Mouse (Mus musculus): Measurements from ENCODE around the gene Orai2. TPM values are rescaled to one million over a fixed set of nuclear protein-coding genes. Genes with fewer than 3 reads are reported as not detected.
A peak's percentile ranks its signal among the peaks of the same experiment; 100 is the strongest.

Orai2 gene
- total and polyA plus RNA-seq, 3 experiments: 33.6 to 35.7 TPM; not detected in 1

- TF ChIP-seq RCOR1 (IDR thresholded peaks at IDR 0.05; ENCODE audit: low read depth, low read length) (no peak), TAL1 (IDR thresholded peaks at IDR 0.05; ENCODE audit: low read length) (no peak), MYB (IDR thresholded peaks at IDR 0.05; ENCODE audit: low read depth, low read length) (no peak), BHLHE40 (IDR thresholded peaks at IDR 0.05; ENCODE audit: borderline replicate concordance, low read depth, low read length) (no peak)
- Histone ChIP-seq H3K79me2 (ENCODE audit: control insufficient read depth, insufficient read depth, low read length, poor library complexity) (no peaks in the 10 kb centered on the region), H3K27me3 (ENCODE audit: control insufficient read depth in 1 of 2, insufficient read depth in 2 of 2, low read length in 2 of 2) (no peaks in the 10 kb centered on the region)
Measured at GRCm38 (mm10) chr5:136210549-136210948, 40.0 kb upstream of the Orai2 start.

GRCm38 (mm10) chr5:136201832-136202231 is 31.3 kb upstream of the Orai2 start:
- Histone ChIP-seq H3K4me1 (ENCODE audit: control insufficient read depth in 1 of 2, insufficient read depth in 2 of 2, low read length in 2 of 2) (peaks cover 0 to 7% of the 10 kb centered on the region in 2 experiments; a peak in 3 of 4 replicates), H3K9ac (ENCODE audit: control insufficient read depth, low read depth, low read length, poor library complexity, severe bottlenecking) (no peak overlapping the region), H3K4me3 (ENCODE audit: control insufficient read depth in 1 of 2, insufficient read depth in 1 of 2, low read depth in 2 of 2, low read length in 2 of 2) (no peak overlapping the region), H3K27me3 (ENCODE audit: control insufficient read depth in 1 of 2, insufficient read depth in 2 of 2, low read length in 2 of 2) (no peaks in the 10 kb centered on the region), H3K9me3 (replicated peaks; ENCODE audit: insufficient read depth, low read length) (no peaks in the 10 kb centered on the region), H3K79me2 (ENCODE audit: control insufficient read depth, insufficient read depth, low read length, poor library complexity) (peaks cover 13% of the 10 kb centered on the region), H3K27ac (ENCODE audit: control insufficient read depth, low read depth, low read length) (no peak overlapping the region), H3K36me3 (ENCODE audit: control insufficient read depth in 1 of 2, insufficient read depth in 2 of 2, low read length in 2 of 2) (peaks cover 0 to 9% of the 10 kb centered on the region in 2 experiments; a peak in 2 of 4 replicates)
- TF ChIP-seq UBTF (IDR thresholded peaks at IDR 0.05; ENCODE audit: borderline replicate concordance, insufficient read depth, low read depth, low read length): no peak
- TF ChIP-seq MAZ (IDR thresholded peaks at IDR 0.05; ENCODE audit: low read depth, low read length): 0 out of 2 replicates have a peak, but pooled peaks have one; percentile 15
- no peak for TF ChIP-seq POLR2AphosphoS2 (IDR thresholded peaks at IDR 0.05; ENCODE audit: low read length)
- TF ChIP-seq MAFK (IDR thresholded peaks at IDR 0.05; ENCODE audit: borderline replicate concordance, low read depth, low read length): no peak
- peak; percentile 91 to 92 (median 91) for TF ChIP-seq CTCF (IDR thresholded peaks at IDR 0.05 in 2 of 3, conservative IDR thresholded peaks at IDR 0.05 in 1 of 3; ENCODE audit: control insufficient read depth in 1 of 3, insufficient read depth in 1 of 3, low read depth in 2 of 3, low read length in 3 of 3, poor library complexity in 1 of 3, severe bottlenecking in 1 of 3)
- no peak for TF ChIP-seq NELFE (IDR thresholded peaks at IDR 0.05; ENCODE audit: low read depth, low read length)
- no peak for TF ChIP-seq EP300 (IDR thresholded peaks at IDR 0.05; ENCODE audit: low read depth in 1 of 2, low read length in 2 of 2)
- TF ChIP-seq MYC (IDR thresholded peaks at IDR 0.05; ENCODE audit: low read depth, low read length): no peak
- no peak for TF ChIP-seq USF1 (IDR thresholded peaks at IDR 0.05; ENCODE audit: low read depth, low read length)
- peak; percentile 91 for TF ChIP-seq ZC3H11A (IDR thresholded peaks at IDR 0.05; ENCODE audit: low read depth, low read length)
- TF ChIP-seq NRF1 (IDR thresholded peaks at IDR 0.05; ENCODE audit: insufficient read depth, low read depth, low read length, poor library complexity, severe bottlenecking): no peak
- no peak for TF ChIP-seq TCF12 (IDR thresholded peaks at IDR 0.05; ENCODE audit: low read depth, low read length)
- TF ChIP-seq MEF2A (IDR thresholded peaks at IDR 0.05; ENCODE audit: extremely low read depth, insufficient replicate concordance, low read depth, low read length, poor library complexity, severe bottlenecking): no peak
- TF ChIP-seq HCFC1 (IDR thresholded peaks at IDR 0.05; ENCODE audit: low read depth, low read length): no peak
- no peak for TF ChIP-seq MAX (IDR thresholded peaks at IDR 0.05; ENCODE audit: low read length)
- no peak for TF ChIP-seq USF2 (IDR thresholded peaks at IDR 0.05; ENCODE audit: borderline replicate concordance in 1 of 2, insufficient read depth in 1 of 2, low read depth in 1 of 2, low read length in 2 of 2)
- peak; percentile 93 for TF ChIP-seq SMC3 (IDR thresholded peaks at IDR 0.05; ENCODE audit: low read depth, low read length)
- peak; percentile 89 for TF ChIP-seq RAD21 (IDR thresholded peaks at IDR 0.05; ENCODE audit: low read depth, low read length)
- peak; percentile 63 for DNase-seq (ENCODE audit: low read depth, low spot score)

More at GRCm38 (mm10) chr5:136210549-136210948, 40.0 kb upstream of the Orai2 start:
- Histone ChIP-seq H3K27ac (ENCODE audit: control insufficient read depth, low read depth, low read length) (no peak overlapping the region), H3K9me3 (replicated peaks; ENCODE audit: insufficient read depth, low read length) (no peaks in the 10 kb centered on the region), H3K36me3 (ENCODE audit: control insufficient read depth in 1 of 2, insufficient read depth in 2 of 2, low read length in 2 of 2) (no peaks in the 10 kb centered on the region), H3K4me1 (ENCODE audit: control insufficient read depth in 1 of 2, insufficient read depth in 2 of 2, low read length in 2 of 2) (no peaks in the 10 kb centered on the region), H3K4me3 (ENCODE audit: control insufficient read depth in 1 of 2, insufficient read depth in 1 of 2, low read depth in 2 of 2, low read length in 2 of 2) (no peak overlapping the region), H3K9ac (ENCODE audit: control insufficient read depth, low read depth, low read length, poor library complexity, severe bottlenecking) (no peak overlapping the region)
- no peak for DNase-seq (ENCODE audit: low read depth, low spot score)

All from MEL (cell line).